Mouse (Mus musculus): ENCODE measurements around the gene Olfr281.
A peak's percentile ranks its signal among the peaks of the same experiment; 100 is the strongest.

DNA sequence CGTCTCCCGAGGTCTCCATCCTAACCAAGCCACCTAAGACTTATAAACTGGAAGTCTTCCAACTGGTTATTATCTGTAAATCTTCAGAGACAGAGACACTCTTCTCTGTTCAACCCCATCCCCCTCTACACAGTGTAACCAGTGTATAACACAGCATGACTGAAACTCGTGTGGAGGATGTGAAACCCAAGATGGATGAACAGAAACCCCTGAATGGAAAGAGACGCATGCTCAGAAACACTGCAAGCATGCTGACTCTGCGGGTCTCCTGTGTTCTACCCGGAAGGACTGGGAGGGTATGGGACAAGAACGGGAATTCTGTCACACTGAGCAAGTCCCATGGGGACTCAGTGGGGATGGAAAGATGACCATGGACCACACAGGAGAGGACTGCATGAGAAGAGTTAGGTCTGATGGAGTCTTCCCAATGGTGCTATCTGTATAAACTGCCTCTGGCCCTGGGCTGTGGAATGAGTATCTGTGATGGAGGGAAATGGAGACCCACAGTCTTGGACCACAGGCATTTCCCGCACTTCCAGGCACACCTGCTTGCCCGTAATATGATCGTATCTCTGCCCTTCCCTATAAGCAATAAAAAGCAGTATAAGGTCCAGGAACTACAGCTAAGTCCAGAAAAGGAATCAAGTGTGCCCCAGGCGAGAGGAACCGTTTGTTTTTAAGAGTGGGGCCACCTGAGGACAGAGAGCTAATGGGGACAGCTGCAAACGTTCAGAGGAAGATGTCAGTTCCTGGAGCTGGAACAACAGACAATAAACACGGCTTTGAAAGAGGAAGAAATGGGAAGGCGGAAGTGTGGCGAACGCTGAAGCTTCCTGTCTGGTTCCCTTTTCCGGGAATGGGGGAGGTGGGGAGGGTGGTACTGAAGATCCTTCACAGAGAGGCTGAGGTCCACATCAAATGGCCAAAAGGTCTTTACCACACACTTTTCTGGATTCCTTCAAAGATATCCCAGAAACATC is 31.8 kb downstream of the Olfr281 start:
- TF ChIP-seq POLR2A (IDR thresholded peaks at IDR 0.05; ENCODE audit: low read depth, low read length) (peak; percentile 11; the same call in 1 of the 2 replicates), CTCF (IDR thresholded peaks at IDR 0.05; ENCODE audit: extremely low read depth, insufficient read depth, insufficient read length, insufficient replicate concordance) (no peak)
